Mouse (Mus musculus) CH12.LX (cell line): Measurements from ENCODE around the gene Rasal3.

ENCODE experiments used
- CTCF ChIP-seq, 2 experiments: IDR thresholded peaks in 1 of 2; conservative IDR thresholded peaks in 1 of 2; 2 replicates each; pipeline ENCODE4 v1.5.1; 2011 to 2012; ENCODE audit warnings: low read depth in 2 of 2, low read length in 2 of 2, improper control_type of control experiment in 1 of 2, inconsistent platforms in 1 of 2, mild to moderate bottlenecking in 1 of 2, moderate library complexity in 1 of 2
- RAD21 ChIP-seq: IDR thresholded peaks from 2 replicates; pipeline ENCODE4 v1.6.1; 2011; ENCODE audit warnings: low read depth, mild to moderate bottlenecking, low read length, improper control_type of control experiment, moderate library complexity

DNA sequence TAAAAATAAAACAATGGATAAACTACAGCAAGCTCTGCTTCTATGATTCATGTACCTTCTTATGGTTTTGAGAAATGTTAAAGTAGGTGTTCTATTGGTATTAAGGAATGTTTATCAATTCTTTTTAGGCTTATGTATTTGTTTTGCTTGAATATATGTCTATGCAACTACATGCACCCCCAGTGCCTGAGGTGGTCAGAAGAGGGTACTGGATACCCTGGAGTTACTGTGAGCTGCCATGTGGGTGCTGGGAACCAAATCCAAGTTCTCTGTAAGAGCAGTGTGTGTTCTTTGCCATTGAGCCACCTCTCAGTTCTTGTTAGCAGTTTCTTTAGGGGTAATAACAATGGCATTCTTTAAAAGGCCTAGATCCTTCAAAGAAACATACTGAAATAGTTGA, 51.7 kb downstream of the Rasal3 start:
- no peak for TF ChIP-seq RAD21
- no peak for TF ChIP-seq CTCF (conservative IDR thresholded peaks at IDR 0.05 in 1 of 2, IDR thresholded peaks at IDR 0.05 in 1 of 2; ENCODE audit: low read depth in 2 of 2, low read length in 2 of 2)
